Mouse (Mus musculus) gastrocnemius, adult 2 months (tissue): ENCODE data around the gene Adora2a. TPM values are rescaled to one million over a fixed set of nuclear protein-coding genes. Genes with fewer than 3 reads are reported as not detected.

Source experiments
- DNase-seq: peaks from one replicate; pipeline ENCODE4 v3.0.0; 2022
- H3K27ac ChIP-seq: fragments of 200-600 bp; 2 replicates; pipeline ENCODE4 v1.8.1; 2022; ENCODE audit warnings: mild to moderate bottlenecking
- H3K4me3 ChIP-seq: fragments of 200-600 bp; 2 replicates; pipeline ENCODE4 v1.8.1; 2022; ENCODE audit warnings: mild to moderate bottlenecking, moderate library complexity
- CTCF ChIP-seq: fragments of 200-600 bp; IDR thresholded peaks from 2 replicates; pipeline ENCODE4 v1.8.1; 2022; ENCODE audit warnings: antibody characterized with exemption, mild to moderate bottlenecking, moderate library complexity
- intact Hi-C: fragments of 180-260 bp; cut with DNase I; formaldehyde crosslinking; loops from one replicate; pipeline ENCODE4 v1.15.1; 2025
- total RNA-seq, 2 experiments: library from RNA; stranded (reverse); gene quantifications; 2 replicates each; pipeline ENCODE4 v1.2.3; 2021

The Adora2a gene
- total RNA-seq, 2 experiments from 2014 or later, result 0.92 to 0.98 TPM

DNA sequence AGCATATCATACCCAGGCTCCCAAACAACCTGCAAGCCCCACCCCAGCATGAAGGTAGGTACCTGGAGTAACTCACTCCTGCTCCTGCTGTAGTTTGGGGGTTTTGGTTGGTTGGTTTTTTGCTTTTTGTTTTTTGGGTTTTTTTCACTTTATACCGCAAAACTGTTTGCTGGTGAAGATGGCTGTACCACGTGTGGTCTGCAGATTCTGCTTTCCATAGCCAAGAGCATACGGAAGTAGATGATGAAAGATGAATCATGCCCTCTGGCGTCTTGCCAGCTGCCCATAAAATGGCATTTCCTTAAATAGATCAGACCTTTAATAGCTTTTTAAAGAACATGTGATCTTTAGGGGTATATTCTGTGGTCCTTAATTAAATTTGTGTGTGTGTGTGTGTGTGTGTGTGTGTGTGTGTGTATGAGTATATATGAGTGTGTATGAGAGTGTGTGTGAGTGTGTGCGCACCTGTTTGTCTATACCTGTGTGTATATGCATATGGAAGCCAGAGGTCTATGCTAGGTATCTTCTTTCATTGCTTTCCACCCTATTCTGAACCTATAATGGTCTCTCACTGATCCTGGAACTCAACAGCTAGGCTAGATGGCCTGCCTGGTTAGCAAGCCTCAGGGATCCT, 16.8 kb upstream of the Adora2a start:
- H3K4me3 ChIP-seq, result no peak overlapping the region
- intact Hi-C loops, result no loop called here
- peak; percentile 77 for DNase-seq
- H3K27ac ChIP-seq, result peak overlapping the region; percentile 70
- no peak for TF ChIP-seq CTCF

DNA sequence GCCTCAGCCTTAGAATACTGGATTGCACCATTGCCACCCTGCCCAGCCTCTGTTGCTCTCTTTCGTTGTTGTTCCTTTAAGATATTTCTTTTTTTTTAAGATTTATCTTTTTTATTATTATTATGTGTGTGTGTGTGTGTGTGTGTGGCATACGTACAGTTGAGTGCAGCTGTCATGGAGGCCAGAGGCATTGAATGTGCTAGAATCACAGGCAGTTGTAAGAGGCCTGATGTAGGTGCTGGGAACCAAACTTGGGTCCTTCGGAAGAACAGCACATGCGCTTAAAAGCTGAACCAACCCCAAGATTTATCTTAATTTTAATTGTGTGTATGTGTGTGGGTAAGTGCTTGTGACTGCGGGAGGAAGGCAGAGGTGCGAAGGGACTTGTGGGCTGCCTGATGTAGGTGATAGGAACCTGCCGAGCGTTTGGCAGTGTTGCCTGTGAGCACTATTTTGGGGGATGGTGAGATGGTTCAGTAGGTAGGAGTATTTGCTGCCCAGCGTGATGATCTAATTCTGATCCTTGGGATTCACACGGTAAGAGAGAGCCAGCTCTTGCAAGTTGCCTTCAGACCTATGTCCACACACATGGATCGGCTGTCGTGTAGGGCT, 15.4 kb upstream of the Adora2a start:
- peak overlapping the region; percentile 70 for H3K27ac ChIP-seq
- TF ChIP-seq CTCF, result no peak
- intact Hi-C loops, result no loop called here
- DNase-seq, result no peak
- H3K4me3 ChIP-seq, result no peak overlapping the region

DNA sequence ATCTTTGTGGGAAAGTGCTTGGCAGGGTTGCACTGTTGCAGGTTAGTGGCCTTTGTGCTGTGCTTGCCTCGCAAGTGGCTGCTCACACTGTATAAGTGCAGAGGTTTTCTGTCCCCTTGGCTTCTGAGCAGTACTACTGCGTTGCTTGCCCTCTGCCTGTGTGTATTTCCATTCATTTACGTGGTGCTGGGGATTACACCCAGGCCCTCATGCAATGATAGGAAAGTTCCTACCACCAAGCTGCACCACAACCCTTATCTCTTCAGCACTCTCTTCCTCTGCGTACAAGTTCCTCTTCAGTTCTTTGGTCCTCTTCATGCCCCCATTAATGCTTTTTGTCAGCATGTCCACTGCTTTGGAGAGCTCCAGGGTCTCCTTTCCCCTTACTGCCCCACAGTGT, 14.7 kb upstream of the Adora2a start:
- intact Hi-C loops, result no loop called here
- no peak for DNase-seq
- Histone ChIP-seq H3K4me3 (no peak overlapping the region), H3K27ac (peak overlapping the region; percentile 44)
- TF ChIP-seq CTCF, result no peak

DNA sequence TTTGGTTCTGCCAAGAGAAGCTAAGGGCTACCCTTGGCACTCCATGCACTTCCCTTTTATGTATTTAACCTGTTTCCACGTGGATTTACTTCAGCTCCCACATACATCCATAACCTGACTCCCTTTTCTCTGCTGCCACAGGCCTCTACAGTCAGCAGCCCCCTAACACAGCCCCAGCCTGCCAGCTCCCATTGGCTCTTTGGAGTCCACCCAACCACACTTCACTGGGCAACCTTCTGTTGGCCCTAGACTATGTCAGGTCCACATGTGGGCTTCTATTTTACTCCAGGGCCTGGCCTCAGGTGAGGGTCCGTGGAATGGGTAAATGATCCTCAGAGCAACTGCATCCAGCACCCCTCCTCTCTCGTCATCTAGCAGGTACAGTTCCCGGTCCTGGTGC, 14.1 kb upstream of the Adora2a start:
- TF ChIP-seq CTCF, result no peak
- Histone ChIP-seq H3K27ac (peak overlapping the region; percentile 44), H3K4me3 (no peak overlapping the region)
- intact Hi-C loops, result no loop called here
- DNase-seq, result no peak

DNA sequence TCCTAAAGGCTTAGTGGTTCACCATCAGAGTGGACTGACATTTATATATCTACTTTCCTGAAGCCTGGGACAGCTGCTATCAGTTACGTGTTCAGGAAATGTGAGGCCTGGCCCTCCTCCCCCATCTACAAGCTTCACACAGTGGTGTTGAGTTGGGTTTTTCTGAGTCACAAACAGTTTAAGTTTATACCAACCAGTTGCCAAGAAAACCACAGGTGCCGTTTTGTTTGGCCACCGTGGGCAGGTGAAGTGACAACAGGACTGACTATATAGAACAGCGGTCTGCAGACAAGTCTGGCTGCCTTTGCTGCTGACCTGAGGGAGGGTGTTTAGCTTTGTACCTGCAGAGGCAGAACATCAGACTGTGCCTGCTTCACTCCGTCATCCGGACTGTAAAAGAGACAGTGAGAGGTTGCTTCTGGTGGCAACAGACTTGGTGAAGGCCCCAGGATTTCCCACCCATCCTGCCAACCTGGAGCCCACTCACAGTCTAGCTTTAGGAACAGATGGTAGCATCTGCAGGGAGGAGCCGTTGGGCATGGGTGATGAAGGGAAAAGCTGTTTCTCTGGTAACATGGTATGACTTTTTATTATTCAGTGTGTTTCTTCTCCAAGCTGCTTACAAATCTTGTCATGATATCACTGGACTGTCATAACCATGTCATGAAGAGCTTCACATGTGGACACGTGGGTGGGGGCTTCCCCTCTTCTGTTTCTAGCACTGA, 13.2 kb upstream of the Adora2a start:
- peak overlapping the region; percentile 46 for H3K27ac ChIP-seq
- no peak for DNase-seq
- intact Hi-C loops, result no loop called here
- no peak for TF ChIP-seq CTCF
- no peak overlapping the region for H3K4me3 ChIP-seq

DNA sequence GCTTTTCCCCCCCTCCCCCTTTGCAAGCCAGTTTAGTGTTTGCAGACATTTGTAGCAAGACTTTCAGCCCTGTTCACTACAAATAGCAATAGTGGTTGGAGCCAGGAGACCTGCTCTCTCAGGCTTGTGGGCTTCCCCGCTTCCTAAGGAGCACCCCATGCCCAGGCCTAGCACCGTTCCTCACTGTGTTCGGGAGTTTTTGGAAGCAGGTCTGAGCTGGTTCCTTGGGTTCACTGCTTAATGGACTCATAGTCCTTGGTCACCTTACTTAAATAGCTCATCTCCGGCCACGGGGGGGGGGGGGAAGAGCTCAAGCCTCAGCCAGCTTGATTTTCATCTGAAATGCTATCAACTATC, 12.7 kb upstream of the Adora2a start:
- no peak for TF ChIP-seq CTCF
- H3K4me3 ChIP-seq, result no peak overlapping the region
- intact Hi-C loops, result no loop called here
- DNase-seq, result no peak
- peak overlapping the region; percentile 46 for H3K27ac ChIP-seq

DNA sequence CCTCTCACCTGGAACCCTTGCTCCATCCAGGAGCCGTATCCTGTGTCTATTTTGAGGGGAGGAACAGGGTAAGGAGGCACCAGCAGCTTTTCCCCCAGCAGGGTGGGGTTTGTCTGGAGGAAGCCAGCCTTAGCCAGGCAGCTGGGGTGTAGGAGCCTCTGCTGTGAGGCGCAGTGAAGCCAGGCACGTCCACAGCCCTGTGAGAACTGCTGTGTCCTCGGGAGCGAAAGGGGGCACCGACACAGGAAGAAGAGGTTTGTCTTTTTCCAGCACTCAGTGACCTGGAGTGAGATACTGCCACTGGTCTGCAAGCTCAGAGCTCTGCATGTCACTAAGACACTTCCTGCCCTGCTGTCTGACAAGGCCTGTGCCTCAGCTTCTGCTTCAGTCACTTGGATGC, 12.3 kb upstream of the Adora2a start:
- no peak overlapping the region for H3K4me3 ChIP-seq
- no peak for DNase-seq
- H3K27ac ChIP-seq, result peak overlapping the region; percentile 46
- intact Hi-C loops, result no loop called here
- no peak for TF ChIP-seq CTCF

DNA sequence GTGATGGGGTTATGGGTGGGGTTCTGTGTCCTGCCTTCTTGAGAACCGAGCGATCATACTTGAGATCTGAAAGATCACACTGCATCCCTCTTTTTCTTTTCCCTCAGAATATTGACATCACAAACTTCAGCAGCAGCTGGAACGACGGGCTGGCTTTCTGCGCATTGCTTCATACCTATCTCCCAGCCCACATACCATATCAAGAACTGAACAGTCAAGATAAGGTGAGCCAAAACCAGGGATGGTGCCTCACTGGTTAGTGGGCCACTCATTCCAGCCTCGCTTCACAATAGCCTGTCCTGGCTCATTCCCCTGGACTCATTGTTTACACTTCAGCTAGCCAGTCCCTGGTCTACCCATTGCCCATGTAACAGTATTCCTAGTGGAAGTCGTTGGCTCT, 9.5 kb upstream of the Adora2a start:
- no peak for DNase-seq
- TF ChIP-seq CTCF, result no peak

DNA sequence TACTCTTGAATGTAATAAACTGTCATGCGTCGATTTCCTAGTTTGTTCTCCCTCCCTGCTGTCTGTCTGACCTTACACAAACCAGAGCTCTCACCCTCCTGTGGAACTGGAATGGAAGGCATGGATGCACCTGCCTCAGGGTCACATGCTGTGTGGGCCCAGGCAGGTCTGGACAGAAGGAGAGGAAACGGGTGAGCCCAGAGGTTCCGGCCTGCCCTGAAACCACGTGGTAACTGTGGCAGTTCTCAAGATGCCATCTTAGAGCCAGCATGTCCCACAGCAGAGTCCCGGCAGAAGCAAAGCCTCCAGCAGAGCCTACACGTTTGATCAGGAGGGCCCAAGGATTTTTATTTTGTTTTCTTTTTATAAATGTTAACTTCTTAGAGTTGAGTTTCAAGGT, 4.3 kb upstream of the Adora2a start:
- no peak overlapping the region for H3K4me3 ChIP-seq
- no peak for TF ChIP-seq CTCF
- intact Hi-C loops, result no loop called here
- DNase-seq, result no peak
- H3K27ac ChIP-seq, result no peak overlapping the region

More for the DNA sequence above, 9.5 kb upstream of the Adora2a start:
- Histone ChIP-seq H3K27ac (no peak overlapping the region), H3K4me3 (no peak overlapping the region)
- intact Hi-C loops, result no loop called here

DNA sequence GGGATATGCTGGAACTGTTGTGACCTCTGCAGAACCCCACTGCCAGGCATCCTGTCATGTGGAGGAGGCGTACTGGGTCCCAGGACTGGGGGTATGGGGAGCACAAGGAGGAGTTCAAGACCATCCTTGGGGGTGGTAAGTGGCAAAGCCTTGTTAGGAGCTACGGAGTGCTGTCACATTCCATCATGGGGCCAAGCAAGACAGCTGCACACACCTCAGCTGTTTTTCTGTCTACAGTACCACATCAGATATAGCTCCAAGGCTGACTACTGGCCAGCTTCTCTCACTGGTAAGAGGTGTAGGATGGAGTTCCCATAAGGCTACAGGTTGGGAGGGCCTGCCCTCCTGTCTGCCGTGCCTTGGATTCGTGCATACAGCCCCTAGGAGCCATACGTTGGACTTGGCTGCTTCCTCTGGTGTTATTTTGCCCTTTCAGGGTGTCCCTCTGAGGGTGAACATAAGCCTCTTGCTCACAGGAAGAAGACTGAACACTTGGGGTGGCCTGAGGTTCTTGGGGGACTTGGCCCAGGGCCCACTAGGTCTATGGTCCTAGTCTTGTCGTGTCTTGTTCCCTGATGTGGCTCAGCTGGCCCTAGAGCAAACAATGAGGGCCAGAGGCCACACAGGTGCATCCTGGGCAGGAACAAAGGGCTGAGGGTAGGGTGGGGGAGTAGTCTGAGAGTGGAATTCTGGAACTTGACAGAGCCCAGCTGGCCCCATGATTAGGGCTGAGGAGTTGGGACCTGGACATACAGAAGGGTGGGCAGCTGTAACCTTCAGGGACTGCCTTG, 2.3 kb upstream of the Adora2a start:
- TF ChIP-seq CTCF, result no peak
- no peak overlapping the region for H3K4me3 ChIP-seq
- no peak for DNase-seq
- intact Hi-C loops, result no loop called here
- H3K27ac ChIP-seq, result peak overlapping the region; percentile 38; the same call in 1 of the 2 replicates

DNA sequence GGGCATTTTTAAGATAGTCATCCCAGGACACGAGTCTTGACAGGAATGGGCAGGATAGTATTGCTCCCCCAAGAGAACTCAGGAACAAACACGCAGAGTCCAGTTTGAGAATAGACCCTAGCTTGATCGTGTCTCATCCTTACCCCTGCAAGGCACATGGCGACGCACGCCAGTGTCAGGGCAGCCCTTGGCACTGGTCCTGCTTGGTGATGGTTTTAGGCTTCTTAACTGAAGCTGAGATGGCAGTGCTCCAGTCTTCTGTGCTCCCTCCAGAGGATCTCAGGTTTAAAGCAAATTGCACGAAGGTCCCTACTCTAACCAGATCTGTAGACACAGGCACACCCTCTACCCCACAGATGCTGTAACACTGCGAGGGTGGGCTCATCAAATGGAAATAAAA, 921 bp upstream of the Adora2a start:
- TF ChIP-seq CTCF, result no peak
- Histone ChIP-seq H3K4me3 (no peak overlapping the region), H3K27ac (no peak overlapping the region)
- intact Hi-C loops, result loop anchor here (2.0 to 5.0 kb wide), 2 partner anchors 77 to 171 kb away; no protein-coding TSS in a partner anchor
- DNase-seq, result no peak

DNA sequence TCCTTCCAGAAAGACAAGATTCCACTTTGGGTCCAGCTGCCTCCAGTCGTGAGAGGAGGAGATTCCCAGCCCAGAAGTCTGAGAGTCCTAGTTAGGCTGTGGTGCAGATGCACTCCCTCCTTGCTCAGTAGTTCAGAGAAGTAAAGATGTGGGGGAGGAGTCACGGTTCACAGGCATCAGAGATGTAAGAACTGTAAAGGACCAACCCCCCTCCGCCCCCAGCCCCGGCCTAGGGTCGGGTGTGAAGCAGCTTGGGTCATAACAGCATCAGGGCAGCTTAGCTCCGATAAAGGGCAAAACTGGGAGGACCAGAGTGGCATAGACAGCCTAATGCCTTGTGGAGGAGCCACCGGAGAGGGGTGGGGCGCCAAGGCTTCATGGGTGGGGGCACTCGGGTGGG, 205 bp upstream of the Adora2a start:
- H3K27ac ChIP-seq, result peak overlapping the region; percentile 86
- intact Hi-C loops, result loop anchor here (2.0 to 5.0 kb wide), 2 partner anchors 76 to 170 kb away; no protein-coding TSS in a partner anchor
- H3K4me3 ChIP-seq, result peak overlapping the region; percentile 80
- TF ChIP-seq CTCF, result no peak
- DNase-seq, result no peak
